Mouse (Mus musculus): ENCODE results near the gene Dbt. TPM values are rescaled to one million over a fixed set of nuclear protein-coding genes. Genes with fewer than 3 reads are reported as not detected.
A peak's percentile ranks its signal among the peaks of the same experiment; 100 is the strongest.
"Not testable (repeated sequence)": the region's sequence is repeated elsewhere in the genome, so short reads cannot be mapped to it uniquely, and the experiment has no call there.

Dbt gene
- polyA plus RNA-seq, 1 experiment from 2014 or later = 13.0 TPM

GRCm38 (mm10) chr3:116529741-116530140, 16.9 kb downstream of the Dbt start:
- Histone ChIP-seq H3K27me3 (ENCODE audit: control insufficient read depth, insufficient read depth, low read length) (no peaks in the 10 kb centered on the region), H3K36me3 (ENCODE audit: control insufficient read depth, insufficient read depth, low read length) (no peaks in the 10 kb centered on the region), H3K4me3 (ENCODE audit: low read depth, low read length) (no peak overlapping the region), H3K4me1 (ENCODE audit: control insufficient read depth, insufficient read depth, low read length) (no peaks in the 10 kb centered on the region), H3K27ac (ENCODE audit: low read depth, low read length) (no peak overlapping the region), H3K9me3 (ENCODE audit: control insufficient read depth, low read length) (no peaks in the 10 kb centered on the region), H3K4me2 (ENCODE audit: low read depth) (no peak overlapping the region), H3K9ac (ENCODE audit: low read length) (no peak overlapping the region)
- WGBS = 49% methylated on average over 5 of the region's 5 CpGs
- DNase-seq (ENCODE audit: low spot score) (no peak), ATAC-seq (ENCODE audit: insufficient read depth, low FRiP score, low TSS enrichment) (no peak)

- ATAC-seq (ENCODE audit: insufficient read depth, low FRiP score, low TSS enrichment) (no peak), DNase-seq (ENCODE audit: low spot score) (no peak)
- H3K4me1 ChIP-seq (ENCODE audit: control insufficient read depth, insufficient read depth, low read length) = no peaks in the 10 kb centered on the region
- no peak overlapping the region for H3K4me2 ChIP-seq (ENCODE audit: low read depth)
- H3K27me3 ChIP-seq (ENCODE audit: control insufficient read depth, insufficient read depth, low read length) = no peaks in the 10 kb centered on the region
- no peaks in the 10 kb centered on the region for H3K9me3 ChIP-seq (ENCODE audit: control insufficient read depth, low read length)
- H3K9ac ChIP-seq (ENCODE audit: low read length) = no peak overlapping the region
- WGBS = 97% methylated on average over 4 of the region's 4 CpGs
- H3K27ac ChIP-seq (ENCODE audit: low read depth, low read length) = no peak overlapping the region
- H3K4me3 ChIP-seq (ENCODE audit: low read depth, low read length) = no peak overlapping the region
- H3K36me3 ChIP-seq (ENCODE audit: control insufficient read depth, insufficient read depth, low read length) = peaks cover 2% of the 10 kb centered on the region; the same call in 1 of the 2 replicates
These were observed 18.0 kb downstream of the Dbt start for GRCm38 (mm10) chr3:116530826-116531225.

GRCm38 (mm10) chr3:116536428-116537199, 23.7 kb downstream of the Dbt start:
- 13% methylated on average over 16 of the region's 16 CpGs for WGBS
- peak; percentile 95 for ATAC-seq (ENCODE audit: insufficient read depth, low FRiP score, low TSS enrichment)
- Histone ChIP-seq H3K4me1 (ENCODE audit: control insufficient read depth, insufficient read depth, low read length) (peaks cover 15% of the 10 kb centered on the region), H3K27ac (ENCODE audit: low read depth, low read length) (peak overlapping the region; percentile 91), H3K9ac (ENCODE audit: low read length) (peak overlapping the region; percentile 20; the same call in 1 of the 2 replicates), H3K4me3 (ENCODE audit: low read depth, low read length) (no peak overlapping the region), H3K27me3 (ENCODE audit: control insufficient read depth, insufficient read depth, low read length) (no peaks in the 10 kb centered on the region; the same call in 1 of the 2 replicates), H3K4me2 (ENCODE audit: low read depth) (peak overlapping the region; percentile 32), H3K36me3 (ENCODE audit: control insufficient read depth, insufficient read depth, low read length) (peaks cover 5% of the 10 kb centered on the region), H3K9me3 (ENCODE audit: control insufficient read depth, low read length) (no peaks in the 10 kb centered on the region)
- peak; percentile 50 for DNase-seq (ENCODE audit: low spot score)

GRCm38 (mm10) chr3:116537200-116537573, 24.3 kb downstream of the Dbt start:
- ATAC-seq (ENCODE audit: insufficient read depth, low FRiP score, low TSS enrichment) (peak; percentile 92), DNase-seq (ENCODE audit: low spot score) (peak; percentile 49)
- no peaks in the 10 kb centered on the region; the same call in 1 of the 2 replicates for H3K27me3 ChIP-seq (ENCODE audit: control insufficient read depth, insufficient read depth, low read length)
- WGBS = 12% methylated on average over 6 of the region's 6 CpGs
- H3K4me1 ChIP-seq (ENCODE audit: control insufficient read depth, insufficient read depth, low read length) = peaks cover 15% of the 10 kb centered on the region
- no peaks in the 10 kb centered on the region for H3K9me3 ChIP-seq (ENCODE audit: control insufficient read depth, low read length)
- no peak overlapping the region for H3K4me3 ChIP-seq (ENCODE audit: low read depth, low read length)
- peak overlapping the region; percentile 29 for H3K9ac ChIP-seq (ENCODE audit: low read length)
- peaks cover 5% of the 10 kb centered on the region for H3K36me3 ChIP-seq (ENCODE audit: control insufficient read depth, insufficient read depth, low read length)
- peak overlapping the region; percentile 91 for H3K27ac ChIP-seq (ENCODE audit: low read depth, low read length)
- H3K4me2 ChIP-seq (ENCODE audit: low read depth) = peak overlapping the region; percentile 32; the same call in 1 of the 2 replicates

GRCm38 (mm10) chr3:116542070-116542469, 29.2 kb downstream of the Dbt start:
- peaks cover 2% of the 10 kb centered on the region; the same call in 1 of the 2 replicates for H3K36me3 ChIP-seq (ENCODE audit: control insufficient read depth, insufficient read depth, low read length)
- no peak overlapping the region for H3K4me2 ChIP-seq (ENCODE audit: low read depth)
- no peak for ATAC-seq (ENCODE audit: insufficient read depth, low FRiP score, low TSS enrichment)
- no peaks in the 10 kb centered on the region for H3K9me3 ChIP-seq (ENCODE audit: control insufficient read depth, low read length)
- no peak for DNase-seq (ENCODE audit: low spot score)
- H3K4me1 ChIP-seq (ENCODE audit: control insufficient read depth, insufficient read depth, low read length) = peaks cover 6% of the 10 kb centered on the region; the same call in 1 of the 2 replicates
- no peak overlapping the region for H3K4me3 ChIP-seq (ENCODE audit: low read depth, low read length)
- WGBS = 49% methylated on average over 2 of the region's 2 CpGs
- no peak overlapping the region for H3K27ac ChIP-seq (ENCODE audit: low read depth, low read length)
- H3K27me3 ChIP-seq (ENCODE audit: control insufficient read depth, insufficient read depth, low read length) = no peaks in the 10 kb centered on the region; the same call in 1 of the 2 replicates
- H3K9ac ChIP-seq (ENCODE audit: low read length) = no peak overlapping the region

- H3K27me3 ChIP-seq (ENCODE audit: control insufficient read depth, insufficient read depth, low read length) = no peaks in the 10 kb centered on the region; the same call in 1 of the 2 replicates
- H3K36me3 ChIP-seq (ENCODE audit: control insufficient read depth, insufficient read depth, low read length) = peaks cover 2% of the 10 kb centered on the region; the same call in 1 of the 2 replicates
- ATAC-seq (ENCODE audit: insufficient read depth, low FRiP score, low TSS enrichment) (no peak), DNase-seq (ENCODE audit: low spot score) (no peak)
- 63% methylated on average over 3 of the region's 3 CpGs for WGBS
- H3K4me2 ChIP-seq (ENCODE audit: low read depth) = no peak overlapping the region
- no peak overlapping the region for H3K4me3 ChIP-seq (ENCODE audit: low read depth, low read length)
- H3K27ac ChIP-seq (ENCODE audit: low read depth, low read length) = no peak overlapping the region
- peaks cover 2% of the 10 kb centered on the region; the same call in 1 of the 2 replicates for H3K4me1 ChIP-seq (ENCODE audit: control insufficient read depth, insufficient read depth, low read length)
- no peaks in the 10 kb centered on the region for H3K9me3 ChIP-seq (ENCODE audit: control insufficient read depth, low read length)
- no peak overlapping the region for H3K9ac ChIP-seq (ENCODE audit: low read length)
These were observed 29.7 kb downstream of the Dbt start for GRCm38 (mm10) chr3:116542532-116542931.

GRCm38 (mm10) chr3:116547430-116547829, 34.6 kb downstream of the Dbt start:
- Histone ChIP-seq H3K9ac (ENCODE audit: low read length) (no peak overlapping the region), H3K36me3 (ENCODE audit: control insufficient read depth, insufficient read depth, low read length) (no peaks in the 10 kb centered on the region), H3K27ac (ENCODE audit: low read depth, low read length) (no peak overlapping the region), H3K4me2 (ENCODE audit: low read depth) (no peak overlapping the region), H3K4me3 (ENCODE audit: low read depth, low read length) (no peak overlapping the region), H3K4me1 (ENCODE audit: control insufficient read depth, insufficient read depth, low read length) (no peaks in the 10 kb centered on the region), H3K27me3 (ENCODE audit: control insufficient read depth, insufficient read depth, low read length) (no peaks in the 10 kb centered on the region), H3K9me3 (ENCODE audit: control insufficient read depth, low read length) (no peaks in the 10 kb centered on the region)
- DNase-seq (ENCODE audit: low spot score) (no peak), ATAC-seq (ENCODE audit: insufficient read depth, low FRiP score, low TSS enrichment) (no peak)
- 95% methylated on average over 5 of the region's 5 CpGs for WGBS

GRCm38 (mm10) chr3:116551362-116551761, 38.5 kb downstream of the Dbt start:
- WGBS = 96% methylated on average over 5 of the region's 5 CpGs
- H3K4me2 ChIP-seq (ENCODE audit: low read depth) = no peak overlapping the region
- H3K27ac ChIP-seq (ENCODE audit: low read depth, low read length) = no peak overlapping the region
- no peak for DNase-seq (ENCODE audit: low spot score)
- ATAC-seq (ENCODE audit: insufficient read depth, low FRiP score, low TSS enrichment) = no peak
- no peak overlapping the region for H3K9ac ChIP-seq (ENCODE audit: low read length)
- no peaks in the 10 kb centered on the region for H3K4me1 ChIP-seq (ENCODE audit: control insufficient read depth, insufficient read depth, low read length)
- H3K36me3 ChIP-seq (ENCODE audit: control insufficient read depth, insufficient read depth, low read length) = no peaks in the 10 kb centered on the region
- no peak overlapping the region for H3K4me3 ChIP-seq (ENCODE audit: low read depth, low read length)
- H3K9me3 ChIP-seq (ENCODE audit: control insufficient read depth, low read length) = no peaks in the 10 kb centered on the region
- no peaks in the 10 kb centered on the region for H3K27me3 ChIP-seq (ENCODE audit: control insufficient read depth, insufficient read depth, low read length)

GRCm38 (mm10) chr3:116561315-116561714, 48.4 kb downstream of the Dbt start:
- H3K27ac ChIP-seq (ENCODE audit: low read depth, low read length); DNase-seq (ENCODE audit: low spot score); H3K9me3 ChIP-seq (ENCODE audit: control insufficient read depth, low read length); ATAC-seq (ENCODE audit: insufficient read depth, low FRiP score, low TSS enrichment); H3K4me1 ChIP-seq (ENCODE audit: control insufficient read depth, insufficient read depth, low read length); H3K27me3 ChIP-seq (ENCODE audit: control insufficient read depth, insufficient read depth, low read length); H3K4me3 ChIP-seq (ENCODE audit: low read depth, low read length); H3K4me2 ChIP-seq (ENCODE audit: low read depth); H3K36me3 ChIP-seq (ENCODE audit: control insufficient read depth, insufficient read depth, low read length); H3K9ac ChIP-seq (ENCODE audit: low read length): not testable (repeated sequence)
- WGBS = 93% methylated on average over 13 of the region's 14 CpGs
